Mouse (Mus musculus): ENCODE results near the gene Casp4. TPM values are rescaled to one million over a fixed set of nuclear protein-coding genes. Genes with fewer than 3 reads are reported as not detected.

The Casp4 gene
- polyA plus RNA-seq, 1 experiment from 2014 or later, result 1.6 TPM

DNA sequence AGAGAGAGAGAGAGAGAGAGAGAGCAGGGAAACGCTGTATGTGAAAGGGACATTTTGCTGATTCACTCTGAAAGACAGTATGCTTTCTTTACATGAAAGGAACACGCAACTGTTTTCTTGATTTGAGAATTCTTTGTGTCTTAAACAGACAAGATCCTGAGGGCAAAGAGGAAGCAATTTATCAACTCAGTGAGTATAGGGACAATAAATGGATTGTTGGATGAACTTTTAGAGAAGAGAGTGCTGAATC, 9.6 kb upstream of the Casp4 start:
- H3K4me3 ChIP-seq (ENCODE audit: low read length), result no peak overlapping the region
- ATAC-seq (ENCODE audit: low read depth), result no peak
- 73% methylated on average over 2 of the region's 2 CpGs for WGBS
- H3K9me3 ChIP-seq (ENCODE audit: control insufficient read depth, low read length), result no peaks in the 10 kb centered on the region
- no peaks in the 10 kb centered on the region for H3K27me3 ChIP-seq (ENCODE audit: control insufficient read depth, insufficient read depth, low read depth, low read length)
- H3K4me2 ChIP-seq (ENCODE audit: low read depth, low read length), result no peak overlapping the region
- no peak overlapping the region for H3K27ac ChIP-seq (ENCODE audit: low read length)
- no peaks in the 10 kb centered on the region for H3K36me3 ChIP-seq (ENCODE audit: control insufficient read depth, insufficient read depth, low read length)
- no peak overlapping the region for H3K9ac ChIP-seq (ENCODE audit: low read length)
- no peaks in the 10 kb centered on the region for H3K4me1 ChIP-seq (replicated peaks; ENCODE audit: control insufficient read depth, insufficient read depth, low read length)

DNA sequence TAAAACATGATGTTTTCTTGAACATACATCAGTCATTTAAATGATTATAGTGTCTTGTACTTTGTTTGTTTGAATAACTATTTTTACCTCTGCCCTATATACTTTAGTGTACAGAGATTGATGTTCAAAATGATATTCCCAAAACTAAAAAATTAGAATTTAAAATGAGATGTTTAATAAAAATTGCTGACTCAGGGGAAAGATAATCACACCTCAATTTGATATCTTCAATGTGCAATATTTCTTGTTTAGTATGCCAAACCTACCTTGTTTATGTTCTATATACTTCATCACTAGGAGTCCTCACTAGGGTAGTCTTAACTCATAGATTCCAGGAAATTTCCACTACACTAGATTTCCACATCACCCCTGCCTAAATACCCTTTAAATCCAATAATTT, 1.5 kb downstream of the Casp4 start:
- Histone ChIP-seq H3K4me3 (ENCODE audit: low read length) (no peak overlapping the region), H3K9me3 (ENCODE audit: control insufficient read depth, low read length) (no peaks in the 10 kb centered on the region), H3K4me1 (replicated peaks; ENCODE audit: control insufficient read depth, insufficient read depth, low read length) (no peaks in the 10 kb centered on the region), H3K4me2 (ENCODE audit: low read depth, low read length) (no peak overlapping the region), H3K27me3 (ENCODE audit: control insufficient read depth, insufficient read depth, low read depth, low read length) (no peaks in the 10 kb centered on the region), H3K9ac (ENCODE audit: low read length) (no peak overlapping the region), H3K27ac (ENCODE audit: low read length) (no peak overlapping the region), H3K36me3 (ENCODE audit: control insufficient read depth, insufficient read depth, low read length) (no peaks in the 10 kb centered on the region)
- ATAC-seq (ENCODE audit: low read depth), result no peak

DNA sequence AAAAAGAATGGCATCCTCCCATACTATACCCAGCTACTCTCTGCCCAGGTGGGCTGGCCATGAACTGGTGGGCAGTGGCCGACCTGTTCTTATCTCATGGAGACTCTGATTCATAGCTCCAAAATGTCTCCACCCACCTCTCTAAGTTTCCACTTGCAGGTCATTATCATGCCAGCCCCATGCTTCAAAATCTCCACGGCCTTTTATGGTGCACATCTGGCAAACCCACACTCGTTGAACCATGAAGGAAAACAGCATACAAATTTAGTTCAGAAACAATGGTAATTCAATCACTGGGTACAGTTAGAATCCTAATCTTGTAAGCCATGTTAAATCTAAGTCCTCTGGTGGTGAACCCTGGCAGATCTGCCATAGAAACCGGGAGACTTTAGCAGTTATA, 2.8 kb downstream of the Casp4 start:
- Histone ChIP-seq H3K4me1 (replicated peaks; ENCODE audit: control insufficient read depth, insufficient read depth, low read length) (no peaks in the 10 kb centered on the region), H3K9me3 (ENCODE audit: control insufficient read depth, low read length) (no peaks in the 10 kb centered on the region), H3K36me3 (ENCODE audit: control insufficient read depth, insufficient read depth, low read length) (no peaks in the 10 kb centered on the region), H3K4me2 (ENCODE audit: low read depth, low read length) (no peak overlapping the region), H3K4me3 (ENCODE audit: low read length) (no peak overlapping the region), H3K27me3 (ENCODE audit: control insufficient read depth, insufficient read depth, low read depth, low read length) (no peaks in the 10 kb centered on the region), H3K27ac (ENCODE audit: low read length) (no peak overlapping the region), H3K9ac (ENCODE audit: low read length) (no peak overlapping the region)
- no peak for ATAC-seq (ENCODE audit: low read depth)
- 62% methylated on average over 4 of the region's 4 CpGs for WGBS

DNA sequence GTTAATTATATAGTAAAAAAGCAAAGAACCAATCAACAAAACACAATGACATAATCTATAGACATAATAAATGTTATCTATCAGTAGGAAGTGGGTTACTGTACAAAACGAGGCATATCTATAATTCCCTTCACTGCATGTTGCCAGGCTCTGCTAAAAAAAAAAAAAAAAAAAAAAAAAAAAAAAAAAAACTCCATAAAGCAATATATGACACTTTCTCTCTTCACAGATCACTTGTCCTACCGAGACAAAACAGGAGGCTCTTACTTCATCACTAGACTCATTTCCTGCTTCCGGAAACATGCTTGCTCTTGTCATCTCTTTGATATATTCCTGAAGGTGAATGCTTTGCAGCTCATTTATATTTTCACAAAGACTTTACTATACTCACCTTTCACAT, 19.6 kb downstream of the Casp4 start:
- WGBS, result 53% methylated on average over 3 of the region's 3 CpGs
- ATAC-seq (ENCODE audit: low read depth), result no peak
- H3K27me3 ChIP-seq (ENCODE audit: control insufficient read depth, insufficient read depth, low read depth, low read length), result no peaks in the 10 kb centered on the region
- H3K4me3 ChIP-seq (ENCODE audit: low read length), result no peak overlapping the region
- no peak overlapping the region for H3K4me2 ChIP-seq (ENCODE audit: low read depth, low read length)
- no peaks in the 10 kb centered on the region for H3K4me1 ChIP-seq (replicated peaks; ENCODE audit: control insufficient read depth, insufficient read depth, low read length)
- no peaks in the 10 kb centered on the region for H3K9me3 ChIP-seq (ENCODE audit: control insufficient read depth, low read length)
- no peak overlapping the region for H3K27ac ChIP-seq (ENCODE audit: low read length)
- H3K36me3 ChIP-seq (ENCODE audit: control insufficient read depth, insufficient read depth, low read length), result no peaks in the 10 kb centered on the region
- H3K9ac ChIP-seq (ENCODE audit: low read length), result no peak overlapping the region

DNA sequence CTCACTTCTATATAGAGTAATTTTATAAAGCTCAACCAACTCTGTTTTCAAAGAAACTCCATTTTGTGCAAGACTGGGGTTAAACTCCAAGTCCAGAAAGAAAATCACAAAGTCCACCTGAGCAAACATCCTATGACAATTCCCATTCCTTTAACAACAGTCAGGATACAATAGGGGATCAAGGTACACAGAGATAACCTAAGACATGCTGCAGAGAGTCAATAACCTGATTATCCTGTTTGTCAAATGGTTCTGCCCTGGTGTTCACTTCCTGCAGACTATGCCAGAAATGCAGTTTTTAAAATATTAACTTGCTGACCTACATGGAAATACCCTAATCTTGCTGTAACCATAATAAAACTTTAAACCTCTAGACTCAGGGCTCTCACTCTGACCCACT, 23.8 kb downstream of the Casp4 start:
- Histone ChIP-seq H3K4me2 (ENCODE audit: low read depth, low read length) (no peak overlapping the region), H3K4me1 (replicated peaks; ENCODE audit: control insufficient read depth, insufficient read depth, low read length) (no peaks in the 10 kb centered on the region), H3K9ac (ENCODE audit: low read length) (no peak overlapping the region), H3K27ac (ENCODE audit: low read length) (no peak overlapping the region), H3K4me3 (ENCODE audit: low read length) (no peak overlapping the region), H3K36me3 (ENCODE audit: control insufficient read depth, insufficient read depth, low read length) (no peaks in the 10 kb centered on the region), H3K9me3 (ENCODE audit: control insufficient read depth, low read length) (no peaks in the 10 kb centered on the region), H3K27me3 (ENCODE audit: control insufficient read depth, insufficient read depth, low read depth, low read length) (no peaks in the 10 kb centered on the region)
- ATAC-seq (ENCODE audit: low read depth), result no peak

DNA sequence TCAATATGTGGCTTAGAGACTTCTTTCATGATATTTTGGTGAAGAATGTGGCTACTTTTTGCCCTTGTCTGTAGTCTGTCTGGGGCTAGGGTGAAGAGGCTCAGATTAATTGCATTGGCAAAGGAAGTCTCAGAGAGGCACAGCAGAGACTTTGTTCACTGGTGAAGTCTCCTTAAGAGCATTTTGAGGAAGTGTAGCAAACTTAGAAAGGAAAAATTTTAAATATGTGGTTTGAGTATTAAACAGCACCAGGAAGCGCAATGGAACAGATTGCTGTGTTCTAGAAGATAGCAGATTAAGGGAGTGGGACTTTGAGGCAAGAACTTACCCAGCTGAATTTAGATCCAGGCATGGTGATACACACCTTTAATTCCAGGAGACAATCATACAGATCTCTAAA, 24.8 kb downstream of the Casp4 start:
- Histone ChIP-seq H3K4me2 (ENCODE audit: low read depth, low read length) (no peak overlapping the region), H3K27me3 (ENCODE audit: control insufficient read depth, insufficient read depth, low read depth, low read length) (no peaks in the 10 kb centered on the region), H3K4me3 (ENCODE audit: low read length) (no peak overlapping the region), H3K27ac (ENCODE audit: low read length) (no peak overlapping the region), H3K9me3 (ENCODE audit: control insufficient read depth, low read length) (no peaks in the 10 kb centered on the region), H3K36me3 (ENCODE audit: control insufficient read depth, insufficient read depth, low read length) (no peaks in the 10 kb centered on the region), H3K9ac (ENCODE audit: low read length) (no peak overlapping the region), H3K4me1 (replicated peaks; ENCODE audit: control insufficient read depth, insufficient read depth, low read length) (no peaks in the 10 kb centered on the region)
- 100% methylated on average over 1 of the region's 1 CpGs for whole genome bisulfite sequencing
- no peak for ATAC-seq (ENCODE audit: low read depth)

DNA sequence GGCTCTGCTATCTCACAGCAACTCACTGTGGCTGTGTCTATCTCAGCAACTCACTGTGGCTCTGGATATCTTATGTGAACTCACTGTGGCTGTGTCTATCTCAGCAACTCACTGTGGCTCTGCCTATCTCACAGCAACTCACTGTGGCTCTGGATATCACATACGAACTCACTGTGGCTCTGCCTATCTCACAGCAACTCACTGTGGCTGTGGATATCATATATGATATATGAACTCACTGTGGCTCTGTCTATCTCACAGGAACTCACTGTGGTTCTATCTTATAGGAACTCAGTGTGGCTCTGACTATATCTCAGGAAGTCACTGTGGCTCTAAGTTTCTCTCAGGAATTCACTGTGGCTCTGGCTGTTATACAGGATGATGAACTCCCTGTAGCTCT, 34.5 kb downstream of the Casp4 start:
- no peak overlapping the region for H3K4me2 ChIP-seq (ENCODE audit: low read depth, low read length)
- WGBS, result 56% methylated on average over 1 of the region's 1 CpGs

DNA sequence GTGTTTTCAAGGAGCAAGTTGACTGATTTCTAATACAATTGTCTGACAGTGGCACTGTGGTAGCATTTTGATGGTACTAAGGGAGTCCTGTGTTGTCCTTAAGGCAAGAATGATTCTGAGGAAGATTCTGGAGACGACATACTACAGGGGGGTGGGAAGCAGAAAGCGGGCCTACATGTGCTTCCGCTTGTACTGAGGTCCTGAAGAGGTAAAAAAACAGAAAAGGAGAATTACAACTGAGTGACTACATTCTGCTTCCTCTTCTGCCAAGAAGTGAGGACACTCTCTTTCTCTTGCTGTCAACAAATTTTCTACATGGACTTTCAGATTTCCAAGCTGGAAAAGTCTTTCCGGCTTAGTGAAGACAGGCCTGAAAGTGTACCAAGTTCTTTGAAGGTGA, 35.5 kb downstream of the Casp4 start:
- 89% methylated on average over 4 of the region's 4 CpGs for WGBS

More for the DNA sequence above, 34.5 kb downstream of the Casp4 start:
- no peak overlapping the region for H3K27ac ChIP-seq (ENCODE audit: low read length)
- no peak for ATAC-seq (ENCODE audit: low read depth)
- H3K4me1 ChIP-seq (replicated peaks; ENCODE audit: control insufficient read depth, insufficient read depth, low read length), result no peaks in the 10 kb centered on the region
- H3K4me3 ChIP-seq (ENCODE audit: low read length), result no peak overlapping the region
- H3K9ac ChIP-seq (ENCODE audit: low read length), result no peak overlapping the region
- no peaks in the 10 kb centered on the region for H3K36me3 ChIP-seq (ENCODE audit: control insufficient read depth, insufficient read depth, low read length)
- H3K9me3 ChIP-seq (ENCODE audit: control insufficient read depth, low read length), result no peaks in the 10 kb centered on the region
- no peaks in the 10 kb centered on the region for H3K27me3 ChIP-seq (ENCODE audit: control insufficient read depth, insufficient read depth, low read depth, low read length)

DNA sequence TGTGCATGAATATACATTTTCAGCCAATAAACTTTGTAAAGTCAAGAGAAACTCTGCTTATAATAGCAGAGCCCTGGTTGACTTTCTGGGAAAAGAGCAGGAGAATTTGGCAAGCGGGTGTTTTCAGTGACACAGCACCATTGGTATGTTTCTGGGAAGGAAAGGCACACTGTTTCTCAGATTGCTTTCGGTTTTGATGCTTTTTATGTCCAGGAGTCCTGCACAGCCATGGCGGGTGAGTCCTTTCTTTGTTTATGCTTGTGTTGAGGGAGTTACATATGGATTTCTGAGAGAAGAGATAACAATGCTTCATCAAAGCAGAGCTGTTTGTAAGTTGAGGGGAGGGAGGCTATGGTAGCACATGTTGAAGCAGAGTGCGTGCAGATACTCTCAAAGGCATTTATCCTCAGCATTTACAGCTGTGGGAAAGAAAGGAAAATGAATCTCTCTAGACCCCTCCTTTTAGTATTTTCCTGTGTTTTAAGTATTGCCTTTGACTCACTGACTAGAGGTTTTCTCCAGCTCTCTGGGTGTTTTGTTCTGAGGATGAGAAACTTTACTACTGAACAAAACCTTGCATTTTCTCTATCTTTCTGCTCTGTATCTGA, 36.8 kb downstream of the Casp4 start, which contains the start of gene Casp12:
TSS of gene Casp12 (plus strand) at position 140 of the 608 bp plus-strand sequence.
- Histone ChIP-seq H3K27ac (ENCODE audit: low read length) (peak within 1 kb of the TSS; percentile 45; the same call in 1 of the 2 replicates), H3K9ac (ENCODE audit: low read length) (no peak within 1 kb of the TSS), H3K4me2 (ENCODE audit: low read depth, low read length) (no peak within 1 kb of the TSS), H3K4me1 (replicated peaks; ENCODE audit: control insufficient read depth, insufficient read depth, low read length) (no peaks in the 10 kb centered on the region), H3K4me3 (ENCODE audit: low read length) (0 out of 2 replicates have a peak within 1 kb of the TSS, but pooled peaks have one; percentile 5), H3K27me3 (ENCODE audit: control insufficient read depth, insufficient read depth, low read depth, low read length) (no peaks in the 10 kb centered on the region), H3K9me3 (ENCODE audit: control insufficient read depth, low read length) (no peaks in the 10 kb centered on the region), H3K36me3 (ENCODE audit: control insufficient read depth, insufficient read depth, low read length) (no peaks in the 10 kb centered on the region)
- WGBS, result 35% methylated on average over 4 of the region's 4 CpGs
- ATAC-seq (ENCODE audit: low read depth), result no peak

More for the DNA sequence above, 35.5 kb downstream of the Casp4 start:
- Histone ChIP-seq H3K9me3 (ENCODE audit: control insufficient read depth, low read length) (no peaks in the 10 kb centered on the region), H3K4me1 (replicated peaks; ENCODE audit: control insufficient read depth, insufficient read depth, low read length) (no peaks in the 10 kb centered on the region), H3K36me3 (ENCODE audit: control insufficient read depth, insufficient read depth, low read length) (no peaks in the 10 kb centered on the region), H3K27ac (ENCODE audit: low read length) (no peak overlapping the region), H3K27me3 (ENCODE audit: control insufficient read depth, insufficient read depth, low read depth, low read length) (no peaks in the 10 kb centered on the region), H3K4me3 (ENCODE audit: low read length) (no peak overlapping the region), H3K9ac (ENCODE audit: low read length) (no peak overlapping the region), H3K4me2 (ENCODE audit: low read depth, low read length) (no peak overlapping the region)
- no peak for ATAC-seq (ENCODE audit: low read depth)

DNA sequence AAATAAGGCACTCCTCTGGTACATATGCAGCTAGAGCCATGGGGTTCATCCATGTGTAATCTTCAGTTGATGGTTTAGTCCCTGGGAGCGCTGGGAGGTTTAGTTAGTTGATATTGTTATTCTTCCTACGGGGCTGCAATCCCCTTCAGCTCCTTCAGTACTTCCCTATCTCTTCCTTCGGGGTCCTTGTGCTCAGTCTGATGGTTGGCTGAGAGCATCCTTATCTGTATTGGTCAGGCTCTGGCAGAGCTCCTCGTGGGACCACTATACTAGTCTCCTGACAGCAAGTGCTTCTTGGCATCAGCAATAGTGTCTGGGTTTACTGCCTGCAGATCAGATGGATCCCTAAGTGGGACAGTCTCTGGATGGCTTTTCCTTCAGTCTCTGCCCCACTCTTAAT, 38.8 kb downstream of the Casp4 start:
- no peaks in the 10 kb centered on the region for H3K9me3 ChIP-seq (ENCODE audit: control insufficient read depth, low read length)
- no peak overlapping the region for H3K4me3 ChIP-seq (ENCODE audit: low read length)
- H3K4me2 ChIP-seq (ENCODE audit: low read depth, low read length), result no peak overlapping the region
- H3K4me1 ChIP-seq (replicated peaks; ENCODE audit: control insufficient read depth, insufficient read depth, low read length), result no peaks in the 10 kb centered on the region
- H3K9ac ChIP-seq (ENCODE audit: low read length), result no peak overlapping the region
- H3K27me3 ChIP-seq (ENCODE audit: control insufficient read depth, insufficient read depth, low read depth, low read length), result no peaks in the 10 kb centered on the region
- no peaks in the 10 kb centered on the region for H3K36me3 ChIP-seq (ENCODE audit: control insufficient read depth, insufficient read depth, low read length)
- H3K27ac ChIP-seq (ENCODE audit: low read length), result no peak overlapping the region
- ATAC-seq (ENCODE audit: low read depth), result no peak
- 68% methylated on average over 4 of the region's 4 CpGs for WGBS

Measured in lung, embryonic 16.5 days (tissue).